Mouse (Mus musculus): ENCODE measurements around the gene Coq7.

DNA sequence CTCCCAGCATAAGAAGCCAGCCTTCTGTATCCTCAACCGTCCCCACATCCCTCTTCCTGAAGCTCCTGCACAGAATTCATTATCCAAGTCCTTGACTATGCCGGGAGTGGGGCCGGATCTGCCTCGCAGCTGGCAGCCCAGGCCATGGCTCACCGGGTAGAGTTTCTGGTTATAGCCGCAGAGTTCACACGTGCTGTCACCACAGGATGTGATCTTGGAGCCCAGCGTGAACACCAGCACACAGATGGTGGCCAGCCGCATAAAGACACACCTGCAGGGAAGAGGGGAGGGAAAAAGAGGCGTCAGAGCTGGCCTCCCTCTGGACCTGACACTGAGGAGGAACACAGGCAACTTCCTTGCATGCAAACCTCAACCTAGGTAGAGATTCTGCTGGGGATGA is 14.3 kb upstream of the Coq7 start:
- TF ChIP-seq CTCF (IDR thresholded peaks at IDR 0.05; ENCODE audit: low read depth): no peak
- no peak for TF ChIP-seq EP300 (IDR thresholded peaks at IDR 0.05; ENCODE audit: low read depth)
